Mouse (Mus musculus): ENCODE data around the gene Olfr352. TPM values are rescaled to one million over a fixed set of nuclear protein-coding genes. Genes with fewer than 3 reads are reported as not detected.

Olfr352 gene
- total RNA-seq (2021) = not detected
- long read RNA-seq, experiment 1 = 0 reads
- long read RNA-seq, experiment 2 = 0 reads

GRCm38 (mm10) chr2:36868160-36868559, at the start of gene Olfr352:
Olfr352 (plus strand) TSS chr2:36868460.
- DNase-seq = no peak
- intact Hi-C loops (cut with DNase I) = no loop called here

GRCm38 (mm10) chr2:36846010-36846409, 22.2 kb upstream of the Olfr352 start, which contains the start of gene Olfr350:
Olfr350 (plus strand) TSS chr2:36846310.
- intact Hi-C loops (cut with DNase I) = no loop called here
- no peak for DNase-seq

DNA sequence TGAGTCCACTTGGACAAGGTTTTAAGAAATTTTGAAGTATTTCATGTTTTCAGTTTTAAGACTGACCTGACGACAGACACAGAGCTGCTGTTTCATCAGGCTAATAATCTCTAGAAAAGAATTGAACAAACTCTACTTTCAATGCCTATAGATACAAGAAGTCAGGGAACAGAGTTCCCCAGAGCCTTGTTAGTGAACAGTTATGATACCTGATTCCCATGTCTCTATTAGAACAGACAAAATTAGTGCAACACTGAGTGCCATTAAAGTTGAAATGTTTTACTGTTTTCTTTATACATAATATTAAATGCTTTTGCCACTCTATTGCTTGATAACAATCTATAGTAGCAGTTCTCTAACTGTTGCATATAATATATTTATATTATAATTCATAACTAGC, 5.7 kb upstream of the Olfr352 start, which contains the start of gene Olfr351:
Gene Olfr351, minus strand, starts transcription at position 101 of the 400 bp plus-strand sequence.
- DNase-seq = no peak
- intact Hi-C loops (cut with DNase I) = no loop called here

DNA sequence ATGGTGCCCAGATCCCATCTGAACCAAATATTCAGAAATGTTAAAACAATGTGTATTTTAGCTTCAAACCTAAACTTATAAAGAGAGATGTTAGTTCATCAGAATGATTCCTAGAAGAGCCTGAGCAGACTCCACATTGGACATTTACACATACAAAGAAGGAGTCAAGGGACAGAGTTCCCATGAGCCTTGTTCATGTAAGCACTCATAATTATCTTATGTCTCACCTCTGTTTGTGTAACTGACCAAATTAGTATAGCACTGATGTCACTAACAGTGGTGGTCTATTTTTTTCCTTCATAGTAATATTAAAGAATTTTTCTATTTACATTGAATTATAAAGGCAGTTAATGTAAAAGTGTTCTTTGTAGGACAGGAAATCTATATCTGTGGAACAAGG, 24.6 kb downstream of the Olfr352 start, which contains the start of gene Olfr353:
Gene Olfr353, minus strand, starts transcription at position 101 of the 400 bp plus-strand sequence.
- DNase-seq = no peak
- intact Hi-C loops (cut with DNase I) = no loop called here

DNA sequence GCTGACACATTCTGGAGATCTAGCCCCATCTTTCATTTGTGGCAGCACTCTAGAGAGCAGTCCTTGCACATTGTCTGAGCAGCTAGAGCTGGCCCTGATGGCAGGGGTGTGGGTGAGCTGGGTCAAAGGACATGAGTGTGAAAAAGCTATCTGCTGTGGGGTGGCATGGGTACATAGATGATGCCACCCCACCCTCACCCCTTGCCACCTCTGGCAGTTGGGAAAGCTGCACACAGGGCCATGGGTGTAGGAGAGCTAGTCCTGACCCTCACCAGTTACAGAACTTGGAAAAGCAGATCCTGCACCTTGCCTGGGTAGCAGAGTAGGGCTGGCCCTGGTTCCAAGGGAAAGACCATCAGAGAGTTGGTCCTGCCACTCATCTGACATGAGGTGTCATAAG, 28.9 kb downstream of the Olfr352 start:
- intact Hi-C loops (cut with DNase I) = no loop called here

DNA sequence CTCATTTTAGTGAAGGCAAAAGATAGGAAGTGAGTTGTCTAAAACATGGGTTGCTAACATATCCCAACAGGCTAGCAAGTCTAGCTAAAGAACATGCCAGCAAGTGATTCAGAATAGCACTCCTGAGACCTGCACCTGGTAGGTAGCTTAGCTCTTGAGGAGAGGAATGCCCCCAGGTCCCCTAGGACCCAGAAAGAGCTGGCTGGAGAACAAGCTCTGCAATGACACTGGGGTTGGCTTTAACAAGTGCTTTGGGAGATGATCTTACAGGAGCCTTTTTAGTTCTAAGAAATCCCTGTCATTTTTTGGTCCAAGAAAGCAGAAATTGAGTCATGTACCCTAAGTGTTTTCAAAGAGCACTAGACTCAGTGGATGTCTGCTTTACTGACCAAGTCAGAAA, 37.1 kb downstream of the Olfr352 start, which contains the start of gene Olfr354:
Gene Olfr354, plus strand, starts transcription at position 301 of the 400 bp plus-strand sequence.
- DNase-seq = no peak
- intact Hi-C loops (cut with DNase I) = no loop called here

More for the DNA sequence above, 28.9 kb downstream of the Olfr352 start:
- DNase-seq = no peak

Other genes starting within 250 kb of the Olfr352 start
- gene Olfr345, start 228.4 kb upstream of the Olfr352 start, total RNA-seq (2021) = not detected
- not detected for gene Olfr346, start 182.7 kb upstream of the Olfr352 start, total RNA-seq (2021)
- gene Olfr347, start 136.6 kb upstream of the Olfr352 start, total RNA-seq (2021) = not detected
- not detected for gene Olfr348, start 84.2 kb upstream of the Olfr352 start, total RNA-seq (2021)
- gene Olfr50, start 77.9 kb upstream of the Olfr352 start, total RNA-seq (2021) = not detected
- gene Olfr3, start 51.4 kb upstream of the Olfr352 start, total RNA-seq (2021) = not detected
- not detected for gene Olfr350, start 22.1 kb upstream of the Olfr352 start, total RNA-seq (2021)
- gene Olfr351, start 5.8 kb upstream of the Olfr352 start, total RNA-seq (2021) = not detected
- not detected for gene Olfr353, start 24.5 kb downstream of the Olfr352 start, total RNA-seq (2021)
- gene Olfr354, start 37.2 kb downstream of the Olfr352 start, total RNA-seq (2021) = not detected
- gene Olfr355, start 60.4 kb downstream of the Olfr352 start, total RNA-seq (2021) = not detected
- gene Olfr356, start 68.7 kb downstream of the Olfr352 start, total RNA-seq (2021) = not detected
- not detected for gene Olfr357, start 125.4 kb downstream of the Olfr352 start, total RNA-seq (2021)
- not detected for gene Olfr358, start 140.9 kb downstream of the Olfr352 start, total RNA-seq (2021)
- gene Olfr360, start 197.3 kb downstream of the Olfr352 start, total RNA-seq (2021) = not detected
- not detected for gene Olfr361, start 220.8 kb downstream of the Olfr352 start, total RNA-seq (2021)
- gene Olfr362, start 249.4 kb downstream of the Olfr352 start, total RNA-seq (2021) = not detected